Mouse (Mus musculus) forebrain, embryonic 13.5 days (tissue): ENCODE measurements around the gene Fem1a. TPM values are rescaled to one million over a fixed set of nuclear protein-coding genes. Genes with fewer than 3 reads are reported as not detected.

Experiments
- ATAC-seq: fragments of 200-750 bp; cut with Nextera tagmentation; 2 replicates; pipeline ENCODE4 v1.8.0; 2017
- H3K27ac ChIP-seq: fragments of 300-500 bp; sonication (generic); 2 replicates; pipeline ENCODE4 v1.5.1; 2015; ENCODE audit warnings: inconsistent platforms, mild to moderate bottlenecking, moderate library complexity
- H3K27me3 ChIP-seq: fragments of 300-500 bp; sonication (generic); 2 replicates; pipeline ENCODE4 v1.6.1; 2015; ENCODE audit warnings: mild to moderate bottlenecking, inconsistent platforms
- H3K36me3 ChIP-seq: fragments of 300-500 bp; sonication (generic); 2 replicates; pipeline ENCODE4 v1.6.1; 2015; ENCODE audit warnings: mild to moderate bottlenecking, inconsistent platforms; ENCODE audit not compliant: poor library complexity, severe bottlenecking
- H3K4me1 ChIP-seq: fragments of 300-500 bp; sonication (generic); 2 replicates; pipeline ENCODE4 v1.6.1; 2015; ENCODE audit warnings: inconsistent platforms
- H3K4me2 ChIP-seq: fragments of 300-500 bp; sonication (generic); 2 replicates; pipeline ENCODE4 v1.6.1; 2015; ENCODE audit warnings: inconsistent platforms, mild to moderate bottlenecking, moderate library complexity
- H3K4me3 ChIP-seq: fragments of 300-500 bp; sonication (generic); 2 replicates; pipeline ENCODE4 v1.5.1; 2015; ENCODE audit warnings: mild to moderate bottlenecking, inconsistent platforms
- H3K9ac ChIP-seq: fragments of 300-500 bp; sonication (generic); 2 replicates; pipeline ENCODE4 v1.6.1; 2015; ENCODE audit warnings: mild to moderate bottlenecking, inconsistent platforms
- H3K9me3 ChIP-seq: fragments of 300-500 bp; sonication (generic); replicated peaks from 2 replicates; pipeline ENCODE4 v1.6.1; 2016; ENCODE audit warnings: inconsistent platforms
- WGBS: fragments of 180-500 bp; shearing (Covaris S2); methylation state at CpG from one replicate; pipeline ENCODE4 v1.1.7; 2015; 5-methylcytosine and 5-hydroxymethylcytosine counted together
- polyA plus RNA-seq: library from polyadenylated mRNA; unstranded; fragments of >200 nt; fragmentation: Nextera tagmentation; extraction: Ambion mirVana; gene quantifications from 2 replicates; pipeline ENCODE4 v1.2.1, GENCODE M21; 2015

The Fem1a gene
- polyA plus RNA-seq, 1 experiment from 2014 or later: 16.5 TPM

DNA sequence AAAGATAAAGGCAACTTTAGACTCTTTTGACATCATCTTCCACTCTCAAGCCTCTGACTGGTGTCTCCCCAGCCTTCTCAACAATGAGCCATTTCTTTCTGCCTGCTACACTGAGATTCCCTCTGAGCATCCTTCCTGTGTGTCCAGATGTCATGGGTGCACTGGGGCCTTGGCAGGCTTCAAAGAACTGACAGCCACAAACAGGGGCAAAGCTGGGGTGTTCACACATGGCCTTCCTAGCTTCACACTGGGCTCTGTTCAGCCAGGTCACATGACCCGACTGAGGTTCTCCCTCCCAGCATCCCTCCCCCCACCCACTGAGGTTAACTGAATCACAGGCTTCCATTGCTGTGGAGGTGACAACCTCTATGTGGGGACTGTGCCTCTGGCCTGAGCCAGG lies 39.6 kb downstream of the Fem1a start:
- 56% methylated on average over 1 of the region's 1 CpGs for WGBS
- H3K27ac ChIP-seq: no peak overlapping the region
- no peak overlapping the region for H3K4me2 ChIP-seq
- H3K4me1 ChIP-seq: 0 out of 2 replicates have a peak, but pooled peaks cover 4% of the 10 kb centered on the region
- H3K27me3 ChIP-seq: no peaks in the 10 kb centered on the region
- no peaks in the 10 kb centered on the region for H3K36me3 ChIP-seq
- H3K4me3 ChIP-seq: no peak overlapping the region
- H3K9me3 ChIP-seq: no peaks in the 10 kb centered on the region
- no peak for ATAC-seq
- H3K9ac ChIP-seq: no peak overlapping the region

DNA sequence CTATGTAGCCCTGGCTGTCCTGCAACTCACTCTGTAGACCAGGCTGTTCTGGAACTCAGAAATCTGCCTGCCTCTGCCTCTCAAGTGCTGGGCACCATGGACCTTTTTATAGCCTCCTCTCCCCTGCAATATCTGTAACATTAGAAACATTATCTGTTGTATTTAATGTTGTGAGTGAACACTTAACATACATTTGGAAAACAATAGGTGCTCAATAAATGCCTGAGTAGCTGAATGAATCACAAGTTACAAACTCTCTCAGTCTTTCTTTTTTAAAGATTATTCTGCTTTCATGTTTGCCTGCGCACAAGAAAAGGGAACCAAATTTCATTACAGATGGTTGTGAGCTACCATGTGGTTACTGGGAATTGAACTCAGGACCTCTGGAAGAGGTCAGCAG lies 41.6 kb downstream of the Fem1a start:
- WGBS: 92% methylated on average over 1 of the region's 1 CpGs
- Histone ChIP-seq H3K27ac (no peak overlapping the region), H3K36me3 (no peaks in the 10 kb centered on the region), H3K4me3 (no peak overlapping the region), H3K4me2 (no peak overlapping the region), H3K9ac (no peak overlapping the region), H3K27me3 (no peaks in the 10 kb centered on the region), H3K4me1 (peaks cover 7% of the 10 kb centered on the region), H3K9me3 (no peaks in the 10 kb centered on the region)
- no peak for ATAC-seq

DNA sequence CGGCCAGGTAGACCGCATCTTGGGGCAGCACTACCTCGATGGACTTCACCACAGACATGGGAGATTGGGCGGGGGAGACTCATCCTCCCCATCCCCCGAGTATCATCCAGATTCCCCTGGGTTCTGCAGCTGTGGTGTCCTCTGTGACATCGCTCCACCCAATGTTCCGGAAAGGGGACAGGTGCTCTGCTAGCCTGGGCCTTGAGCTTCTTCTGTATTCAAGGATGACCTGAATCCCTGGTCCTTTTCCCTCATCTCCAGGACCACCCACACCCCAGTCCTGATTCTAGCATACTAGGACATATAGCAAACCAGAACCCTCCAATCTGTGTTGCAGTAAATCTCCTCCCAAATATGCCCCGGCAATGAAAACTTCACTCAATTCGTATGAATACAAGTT lies 43.6 kb downstream of the Fem1a start, which contains the start of gene Arrdc5:
Arrdc5 (minus strand) TSS at position 101 of the 400 bp plus-strand sequence.
- no peaks in the 10 kb centered on the region for H3K27me3 ChIP-seq
- no peaks in the 10 kb centered on the region for H3K9me3 ChIP-seq
- no peak within 1 kb of the TSS for H3K4me2 ChIP-seq
- no peak within 1 kb of the TSS for H3K4me3 ChIP-seq
- ATAC-seq: no peak
- H3K4me1 ChIP-seq: peaks cover 20% of the 10 kb centered on the region
- no peak within 1 kb of the TSS for H3K27ac ChIP-seq
- WGBS: 94% methylated on average over 9 of the region's 9 CpGs
- no peaks in the 10 kb centered on the region for H3K36me3 ChIP-seq
- no peak within 1 kb of the TSS for H3K9ac ChIP-seq

DNA sequence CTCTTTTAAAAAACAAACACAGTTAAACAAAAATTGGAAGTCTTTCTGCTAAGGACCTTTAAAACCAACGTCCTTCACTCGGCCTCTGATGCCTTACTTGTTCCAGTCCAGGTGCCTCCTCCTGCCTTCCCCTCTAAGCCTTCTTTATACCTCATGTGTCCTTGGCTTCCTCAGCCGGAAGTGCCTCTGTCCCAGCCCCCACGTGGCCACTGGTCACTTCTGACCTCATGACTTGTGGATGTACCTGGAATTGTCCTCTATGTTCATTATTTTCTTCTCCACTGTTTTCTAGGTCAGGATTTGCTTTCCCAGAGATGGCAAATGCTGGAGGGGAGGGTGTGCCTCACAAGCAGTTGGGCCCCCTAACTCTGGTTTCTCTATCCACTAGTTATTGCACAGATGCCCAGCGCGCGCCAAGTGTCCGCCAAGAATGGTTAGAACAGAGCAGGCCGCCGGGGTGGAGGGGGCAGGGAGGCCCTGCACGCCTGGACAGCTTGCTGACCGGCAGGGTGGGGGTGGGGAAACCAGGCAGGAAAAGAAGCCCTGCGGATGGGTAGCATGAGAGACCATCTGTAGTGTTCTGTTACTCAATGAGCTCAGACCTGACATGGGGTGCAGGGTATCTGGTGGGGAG lies 45.9 kb downstream of the Fem1a start:
- Histone ChIP-seq H3K9me3 (no peaks in the 10 kb centered on the region), H3K4me2 (peak overlapping the region; percentile 97), H3K4me3 (no peak overlapping the region), H3K27ac (0 out of 2 replicates have a peak overlapping the region, but pooled peaks have one; percentile 87), H3K9ac (no peak overlapping the region), H3K4me1 (peaks cover 42% of the 10 kb centered on the region), H3K36me3 (peaks cover 19% of the 10 kb centered on the region), H3K27me3 (no peaks in the 10 kb centered on the region)
- no peak for ATAC-seq
- 25% methylated on average over 13 of the region's 13 CpGs for WGBS

GRCm38 (mm10) chr17:56303160-56303846 lies 46.7 kb downstream of the Fem1a start, which contains the start of gene Uhrf1:
Gene Uhrf1 (plus strand): TSS chr17:56303321.
- Histone ChIP-seq H3K9ac (peak within 1 kb of the TSS; percentile 79), H3K9me3 (no peaks in the 10 kb centered on the region), H3K4me1 (peaks cover 50% of the 10 kb centered on the region), H3K36me3 (peaks cover 27% of the 10 kb centered on the region), H3K4me3 (peak within 1 kb of the TSS; percentile 73), H3K27ac (peak within 1 kb of the TSS; percentile 87), H3K4me2 (peak within 1 kb of the TSS; percentile 97), H3K27me3 (no peaks in the 10 kb centered on the region)
- peak; percentile 73 for ATAC-seq
- WGBS: under 1% methylated on average over 43 of the region's 43 CpGs

GRCm38 (mm10) chr17:56303847-56304586 lies 47.4 kb downstream of the Fem1a start:
- WGBS: under 1% methylated on average over 68 of the region's 68 CpGs
- H3K9me3 ChIP-seq: no peaks in the 10 kb centered on the region
- H3K27ac ChIP-seq: peak overlapping the region; percentile 87
- H3K4me1 ChIP-seq: peaks cover 50% of the 10 kb centered on the region
- H3K36me3 ChIP-seq: peaks cover 34% of the 10 kb centered on the region
- ATAC-seq: peak; percentile 96
- H3K27me3 ChIP-seq: no peaks in the 10 kb centered on the region
- peak overlapping the region; percentile 97 for H3K4me2 ChIP-seq
- H3K4me3 ChIP-seq: peak overlapping the region; percentile 73
- peak overlapping the region; percentile 79 for H3K9ac ChIP-seq

- Histone ChIP-seq H3K4me2 (peak overlapping the region; percentile 97), H3K27ac (no peak overlapping the region), H3K4me1 (peaks cover 50% of the 10 kb centered on the region), H3K9me3 (no peaks in the 10 kb centered on the region), H3K27me3 (no peaks in the 10 kb centered on the region), H3K9ac (peak overlapping the region; percentile 79), H3K36me3 (peaks cover 41% of the 10 kb centered on the region), H3K4me3 (peak overlapping the region; percentile 73)
- ATAC-seq: no peak
- 13% methylated on average over 11 of the region's 11 CpGs for WGBS
These were observed 48.1 kb downstream of the Fem1a start for GRCm38 (mm10) chr17:56304718-56305117.

DNA sequence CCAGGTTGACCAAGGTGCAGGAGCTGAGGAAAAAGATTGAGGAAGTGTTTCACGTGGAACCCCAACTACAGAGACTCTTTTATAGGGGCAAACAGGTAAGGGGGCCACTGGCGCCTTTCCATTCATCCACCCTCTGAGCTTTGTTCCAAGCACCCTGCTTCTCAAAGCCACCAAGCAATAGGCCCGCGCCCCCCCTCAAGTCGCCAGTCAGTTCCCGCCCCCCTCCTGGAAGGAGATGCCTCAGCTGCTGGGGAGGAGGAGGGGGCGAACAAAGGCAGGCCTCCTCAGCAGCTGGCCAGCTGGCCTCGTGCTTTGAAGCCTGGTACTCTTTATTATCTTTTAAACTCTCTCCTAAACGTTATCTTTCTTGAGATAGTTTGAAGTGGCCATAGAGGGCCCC lies 48.5 kb downstream of the Fem1a start:
- Histone ChIP-seq H3K9ac (peak overlapping the region; percentile 79), H3K27ac (no peak overlapping the region), H3K4me2 (peak overlapping the region; percentile 97), H3K36me3 (peaks cover 46% of the 10 kb centered on the region), H3K4me1 (peaks cover 50% of the 10 kb centered on the region), H3K9me3 (no peaks in the 10 kb centered on the region), H3K27me3 (no peaks in the 10 kb centered on the region), H3K4me3 (peak overlapping the region; percentile 73)
- no peak for ATAC-seq
- 24% methylated on average over 9 of the region's 9 CpGs for WGBS

- H3K27me3 ChIP-seq: no peaks in the 10 kb centered on the region
- H3K9ac ChIP-seq: peak overlapping the region; percentile 51
- peaks cover 52% of the 10 kb centered on the region for H3K36me3 ChIP-seq
- peaks cover 50% of the 10 kb centered on the region for H3K4me1 ChIP-seq
- H3K9me3 ChIP-seq: no peaks in the 10 kb centered on the region
- peak overlapping the region; percentile 73 for H3K4me3 ChIP-seq
- no peak for ATAC-seq
- peak overlapping the region; percentile 20 for H3K27ac ChIP-seq
- 57% methylated on average over 8 of the region's 8 CpGs for WGBS
- H3K4me2 ChIP-seq: peak overlapping the region; percentile 97
These were observed 49.2 kb downstream of the Fem1a start for GRCm38 (mm10) chr17:56305826-56306225.

DNA sequence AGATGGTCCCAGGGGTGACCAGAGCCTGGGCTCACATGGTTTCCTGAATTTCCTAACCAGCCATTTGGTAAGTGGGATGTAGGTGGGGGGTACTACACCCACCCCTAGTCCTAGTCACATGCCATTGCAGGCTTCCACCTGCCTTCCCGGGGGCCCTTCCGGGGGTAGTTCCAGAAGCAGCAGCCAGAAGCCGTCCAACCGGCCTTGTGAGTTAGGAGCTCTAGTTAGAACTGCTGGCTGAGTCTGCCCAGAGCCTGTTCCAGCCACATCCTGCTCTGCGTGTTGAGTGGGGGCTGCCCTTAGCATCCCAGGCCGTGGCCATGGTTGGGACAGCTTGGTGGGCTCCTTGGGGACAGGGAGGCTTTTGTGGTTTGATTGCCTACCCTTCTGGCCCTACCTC lies 51.5 kb downstream of the Fem1a start:
- H3K4me2 ChIP-seq: no peak overlapping the region
- H3K4me3 ChIP-seq: no peak overlapping the region
- ATAC-seq: no peak
- WGBS: 88% methylated on average over 6 of the region's 6 CpGs
- H3K4me1 ChIP-seq: peaks cover 45% of the 10 kb centered on the region
- H3K27me3 ChIP-seq: no peaks in the 10 kb centered on the region
- H3K36me3 ChIP-seq: peaks cover 74% of the 10 kb centered on the region
- H3K9ac ChIP-seq: no peak overlapping the region
- H3K27ac ChIP-seq: no peak overlapping the region
- no peaks in the 10 kb centered on the region for H3K9me3 ChIP-seq

DNA sequence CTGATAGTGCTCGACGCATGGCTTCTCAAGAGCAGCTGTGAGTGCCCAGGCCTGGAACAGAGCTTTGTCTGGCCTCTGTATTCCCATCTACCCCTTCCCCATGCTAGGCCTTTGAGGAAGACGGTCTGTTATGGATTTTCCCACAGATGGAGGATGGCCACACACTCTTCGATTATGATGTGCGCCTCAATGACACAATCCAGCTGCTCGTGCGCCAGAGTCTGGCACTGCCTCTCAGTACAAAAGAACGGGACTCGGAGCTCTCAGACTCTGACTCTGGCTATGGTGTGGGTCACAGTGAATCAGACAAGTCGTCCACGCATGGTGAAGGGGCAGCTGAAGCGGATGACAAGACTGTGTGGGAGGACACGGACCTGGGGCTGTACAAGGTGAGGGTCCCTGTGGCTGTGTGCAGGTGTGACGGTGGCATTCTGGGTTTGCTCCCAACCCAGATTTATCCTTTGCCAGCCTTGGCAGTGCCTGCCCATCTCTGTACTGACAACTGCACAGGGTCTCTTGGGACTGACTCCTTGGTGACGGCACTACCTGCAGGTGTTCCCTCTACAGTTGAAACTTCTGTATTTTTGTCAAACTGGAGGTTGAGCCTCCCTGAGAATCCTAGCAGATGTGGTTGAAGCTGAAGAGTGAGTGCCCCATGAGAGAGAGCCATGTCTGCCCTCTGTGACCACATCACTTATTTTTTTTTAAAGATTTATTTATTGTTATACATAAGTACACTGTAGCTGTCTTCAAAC lies 52.8 kb downstream of the Fem1a start:
- Histone ChIP-seq H3K4me1 (peaks cover 39% of the 10 kb centered on the region), H3K4me2 (no peak overlapping the region), H3K9ac (no peak overlapping the region), H3K4me3 (no peak overlapping the region), H3K9me3 (no peaks in the 10 kb centered on the region), H3K27ac (no peak overlapping the region), H3K36me3 (peaks cover 86% of the 10 kb centered on the region), H3K27me3 (no peaks in the 10 kb centered on the region)
- ATAC-seq: no peak
- WGBS: 90% methylated on average over 15 of the region's 15 CpGs
